Mouse (Mus musculus) bone marrow, adult 2 months (tissue): ENCODE results near the gene Pcdh15.

ENCODE experiments used
- CTCF ChIP-seq: fragments of 200-500 bp; IDR thresholded peaks from 2 replicates; pipeline ENCODE4 v1.5.1; 2011; ENCODE audit warnings: low read length, control low read depth; ENCODE audit not compliant: control insufficient read depth, insufficient read depth
- POLR2A ChIP-seq: fragments of 200-500 bp; IDR thresholded peaks from 2 replicates; pipeline ENCODE4 v1.6.1; 2011; ENCODE audit warnings: low read depth, mild to moderate bottlenecking, control low read depth, low read length, borderline replicate concordance; ENCODE audit not compliant: control insufficient read depth

GRCm38 (mm10) chr10:74339247-74340160 lies 1240.4 kb downstream of the Pcdh15 start:
- TF ChIP-seq CTCF, result no peak
- no peak for TF ChIP-seq POLR2A
